Mouse (Mus musculus) forebrain, postnatal 0 days (tissue): Measurements from ENCODE around the gene E2f4. TPM values are rescaled to one million over a fixed set of nuclear protein-coding genes. Genes with fewer than 3 reads are reported as not detected.

Source experiments
- ATAC-seq: fragments of 200-750 bp; cut with Nextera tagmentation; 2 replicates; pipeline ENCODE4 v1.8.0; 2017; ENCODE audit warnings: mild to moderate bottlenecking, moderate library complexity
- DNase-seq: peaks from one replicate; pipeline ENCODE4 v3.0.0-alpha.2; 2015
- H3K27ac ChIP-seq: fragments of 300-500 bp; sonication (generic); 2 replicates; pipeline ENCODE4 v1.5.1; 2014; ENCODE audit warnings: low read depth, mild to moderate bottlenecking, antibody characterized with exemption, low read length, moderate library complexity, mixed read lengths
- H3K27me3 ChIP-seq: fragments of 300-500 bp; sonication (generic); 2 replicates; pipeline ENCODE4 v1.6.1; 2014; ENCODE audit warnings: mild to moderate bottlenecking, low read length, mixed read lengths; ENCODE audit not compliant: insufficient read depth
- H3K36me3 ChIP-seq: fragments of 300-500 bp; sonication (generic); 2 replicates; pipeline ENCODE4 v1.6.1; 2014; ENCODE audit warnings: mild to moderate bottlenecking, moderate library complexity; ENCODE audit not compliant: insufficient read depth
- H3K4me1 ChIP-seq: fragments of 300-500 bp; sonication (generic); 2 replicates; pipeline ENCODE4 v1.6.1; 2014; ENCODE audit warnings: antibody characterized with exemption; ENCODE audit not compliant: insufficient read depth
- H3K4me2 ChIP-seq: fragments of 300-500 bp; sonication (generic); 2 replicates; pipeline ENCODE4 v1.6.1; 2014; ENCODE audit warnings: low read depth, mild to moderate bottlenecking, moderate library complexity
- H3K4me3 ChIP-seq: fragments of 300-500 bp; sonication (generic); 2 replicates; pipeline ENCODE4 v1.5.1; 2014; ENCODE audit warnings: low read depth, low read length, mixed read lengths
- H3K9ac ChIP-seq: fragments of 300-500 bp; sonication (generic); 2 replicates; pipeline ENCODE4 v1.6.1; 2014; ENCODE audit warnings: mild to moderate bottlenecking
- H3K9me3 ChIP-seq: fragments of 300-500 bp; sonication (generic); 2 replicates; pipeline ENCODE4 v1.6.1; 2016; ENCODE audit warnings: low read length
- CTCF ChIP-seq: sonication (generic); IDR thresholded peaks from 2 replicates; pipeline ENCODE4 v1.5.1; 2016; ENCODE audit warnings: antibody characterized with exemption, control low read depth, low read depth
- WGBS: fragments of 180-500 bp; shearing (Covaris S2); extraction: QIAGEN DNeasy Blood & Tissue Kit; methylation state at CpG from one replicate; pipeline ENCODE4 v1.1.7; 2014; 5-methylcytosine and 5-hydroxymethylcytosine counted together
- polyA plus RNA-seq: library from polyadenylated mRNA; unstranded; fragments of >200 nt; fragmentation: Nextera tagmentation; extraction: Ambion mirVana; gene quantifications from 2 replicates; pipeline ENCODE4 v1.2.1, GENCODE M21; 2015
- total RNA-seq: library from RNA; depleted of rRNA; stranded (reverse); fragments of >200 nt; gene quantifications from 2 replicates; pipeline ENCODE4 v1.2.3, GENCODE M21; 2014

E2f4 gene
- total and polyA plus RNA-seq, 2 experiments from 2014 or later = 30.6 to 36.7 TPM

DNA sequence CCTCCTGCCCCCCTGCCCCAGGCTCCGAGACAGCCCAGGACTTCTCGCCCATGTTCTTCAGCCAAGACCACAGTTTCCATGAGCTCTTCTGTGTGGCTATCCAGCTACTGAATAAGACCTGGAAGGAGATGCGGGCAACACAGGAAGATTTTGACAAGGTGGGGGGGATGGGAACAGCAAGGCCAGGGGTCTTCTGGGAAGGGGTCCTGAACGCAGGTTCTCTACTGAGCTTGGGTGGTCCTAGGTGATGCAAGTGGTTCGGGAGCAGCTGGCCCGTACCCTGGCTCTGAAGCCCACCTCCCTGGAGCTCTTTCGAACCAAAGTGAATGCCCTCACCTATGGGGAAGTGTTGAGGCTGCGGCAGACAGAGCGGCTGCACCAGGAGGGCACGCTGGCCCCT, 11.0 kb downstream of the E2f4 start:
- no peak overlapping the region for H3K4me3 ChIP-seq
- DNase-seq (no peak), ATAC-seq (no peak)
- H3K36me3 ChIP-seq = peaks cover 66% of the 10 kb centered on the region
- no peak overlapping the region for H3K4me2 ChIP-seq
- peaks cover 4% of the 10 kb centered on the region; the same call in 1 of the 2 replicates for H3K4me1 ChIP-seq
- H3K9ac ChIP-seq = no peak overlapping the region
- TF ChIP-seq CTCF = no peak
- H3K9me3 ChIP-seq = no peaks in the 10 kb centered on the region
- H3K27ac ChIP-seq = no peak overlapping the region
- no peaks in the 10 kb centered on the region for H3K27me3 ChIP-seq
- 92% methylated on average over 10 of the region's 10 CpGs for whole genome bisulfite sequencing

DNA sequence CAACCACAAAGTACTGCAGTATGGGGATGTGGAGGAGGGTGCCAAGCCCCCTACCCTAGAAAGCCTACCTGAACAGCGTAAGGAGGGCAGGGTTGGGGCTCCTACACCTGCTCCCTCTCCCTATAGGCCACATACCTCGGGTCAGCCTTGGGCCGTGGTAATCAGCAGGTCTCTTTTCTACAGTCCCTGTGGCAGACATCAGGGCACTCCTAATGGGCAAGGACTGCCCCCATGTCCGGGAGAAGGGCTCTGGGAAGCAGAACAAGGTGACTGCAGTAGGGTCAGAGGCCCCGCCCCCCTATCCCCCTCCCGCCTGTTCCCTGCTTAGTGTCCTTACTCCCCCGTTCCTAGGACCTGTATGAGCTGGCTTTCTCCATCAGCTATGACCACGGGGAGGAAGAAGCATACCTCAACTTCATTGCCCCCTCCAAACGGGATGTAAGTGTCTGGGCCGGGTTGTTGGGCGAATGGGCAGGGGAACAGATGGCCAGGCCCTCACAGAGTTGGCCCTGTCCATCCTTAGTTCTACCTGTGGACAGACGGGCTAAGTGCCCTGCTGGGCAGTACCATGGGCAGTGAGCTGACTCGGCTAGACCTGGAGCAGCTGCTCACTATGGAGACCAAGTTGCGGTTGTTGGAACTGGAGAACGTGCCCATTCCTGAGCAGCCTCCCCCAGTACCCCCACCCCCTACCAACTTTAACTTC, 11.8 kb downstream of the E2f4 start:
- H3K27ac ChIP-seq = no peak overlapping the region
- ATAC-seq (no peak), DNase-seq (no peak)
- no peak overlapping the region for H3K4me3 ChIP-seq
- peaks cover 67% of the 10 kb centered on the region for H3K36me3 ChIP-seq
- no peaks in the 10 kb centered on the region for H3K27me3 ChIP-seq
- H3K9ac ChIP-seq = no peak overlapping the region
- no peak for TF ChIP-seq CTCF
- peaks cover 4% of the 10 kb centered on the region; the same call in 1 of the 2 replicates for H3K4me1 ChIP-seq
- 81% methylated on average over 15 of the region's 15 CpGs for WGBS
- no peak overlapping the region for H3K4me2 ChIP-seq
- no peaks in the 10 kb centered on the region for H3K9me3 ChIP-seq

DNA sequence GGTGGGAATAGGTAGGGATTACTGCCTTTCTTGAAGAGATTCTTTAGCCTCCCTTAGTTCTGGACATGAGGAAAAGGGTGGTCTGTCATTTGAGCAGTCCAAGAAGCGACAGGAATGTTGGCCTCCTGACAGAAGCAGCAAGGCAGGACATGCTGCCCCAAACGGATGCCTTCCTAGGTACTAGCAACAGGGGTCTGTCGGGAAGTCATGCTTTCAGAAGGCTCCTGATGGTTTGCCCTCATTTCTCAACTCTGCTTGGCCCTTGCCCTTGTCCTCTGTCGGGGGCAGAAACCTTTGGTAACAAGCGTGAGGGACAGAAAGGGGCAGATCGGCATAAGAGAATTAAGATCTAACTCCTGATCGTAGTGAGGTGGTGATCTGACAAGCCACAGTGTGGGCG, 12.7 kb downstream of the E2f4 start:
- H3K4me3 ChIP-seq = no peak overlapping the region
- TF ChIP-seq CTCF = no peak
- H3K36me3 ChIP-seq = peaks cover 68% of the 10 kb centered on the region
- DNase-seq = no peak
- no peak overlapping the region for H3K4me2 ChIP-seq
- 89% methylated on average over 8 of the region's 8 CpGs for WGBS
- H3K27me3 ChIP-seq = no peaks in the 10 kb centered on the region
- H3K4me1 ChIP-seq = peaks cover 4% of the 10 kb centered on the region; the same call in 1 of the 2 replicates
- ATAC-seq = no peak
- H3K9me3 ChIP-seq = no peaks in the 10 kb centered on the region
- H3K9ac ChIP-seq = no peak overlapping the region
- no peak overlapping the region for H3K27ac ChIP-seq

DNA sequence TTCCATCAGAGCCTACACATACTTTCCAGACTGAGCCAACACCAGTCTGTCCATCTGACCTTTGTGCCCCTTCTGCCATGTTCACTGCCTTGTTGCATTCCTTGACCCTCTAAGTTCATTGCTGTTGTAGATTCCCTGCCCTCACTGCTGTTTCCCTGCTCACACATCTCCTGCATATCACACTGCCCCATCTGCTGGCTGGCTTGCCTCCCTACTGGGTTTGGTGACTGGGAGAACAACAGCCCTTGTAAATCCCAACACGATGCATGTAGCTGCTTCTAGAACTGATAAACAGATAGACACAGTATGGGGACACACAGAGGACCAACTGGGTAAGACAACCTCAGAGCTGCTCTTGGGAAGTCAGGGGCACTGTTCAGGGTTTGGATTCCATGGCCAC, 14.3 kb downstream of the E2f4 start:
- no peak overlapping the region for H3K4me3 ChIP-seq
- H3K9me3 ChIP-seq = no peaks in the 10 kb centered on the region
- H3K27ac ChIP-seq = no peak overlapping the region
- no peaks in the 10 kb centered on the region for H3K27me3 ChIP-seq
- no peak overlapping the region for H3K4me2 ChIP-seq
- 89% methylated on average over 1 of the region's 1 CpGs for WGBS
- DNase-seq (no peak), ATAC-seq (0 out of 2 replicates have a peak, but pooled peaks have one; percentile 16)
- no peak overlapping the region for H3K9ac ChIP-seq
- H3K36me3 ChIP-seq = peaks cover 76% of the 10 kb centered on the region
- 0 out of 2 replicates have a peak, but pooled peaks have one; percentile 28 for TF ChIP-seq CTCF
- no peaks in the 10 kb centered on the region for H3K4me1 ChIP-seq

DNA sequence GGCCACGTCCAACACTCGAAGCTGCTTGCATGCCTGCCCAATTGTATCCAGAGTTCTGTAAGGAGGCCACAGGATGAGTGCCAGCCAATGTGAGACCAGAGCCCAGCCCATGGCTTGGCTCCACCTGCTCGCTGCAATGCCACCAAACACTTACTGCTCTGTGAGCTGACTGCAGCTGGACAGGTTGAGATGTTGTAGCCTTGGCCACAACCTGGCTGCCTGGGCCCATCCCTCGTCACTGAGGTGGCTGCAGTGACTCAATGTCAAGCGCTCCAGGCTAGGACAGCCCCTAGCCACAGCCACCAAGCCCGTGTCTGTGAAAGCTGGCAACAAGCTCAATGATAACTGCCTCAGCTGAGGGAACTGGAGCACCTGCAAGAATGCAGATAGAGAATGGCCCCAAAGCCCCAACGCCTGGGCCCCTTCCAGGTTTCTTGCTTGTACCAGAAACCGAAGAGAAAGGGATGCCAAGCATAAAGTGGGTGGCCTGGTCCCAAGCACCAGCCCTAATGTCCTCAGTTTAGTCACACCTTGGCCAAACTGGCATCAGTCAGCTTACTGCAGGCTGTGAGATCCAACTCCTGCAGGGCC, 15.5 kb downstream of the E2f4 start:
- Histone ChIP-seq H3K27ac (no peak overlapping the region), H3K4me2 (no peak overlapping the region), H3K9ac (no peak overlapping the region), H3K27me3 (no peaks in the 10 kb centered on the region), H3K36me3 (peaks cover 74% of the 10 kb centered on the region), H3K9me3 (no peaks in the 10 kb centered on the region), H3K4me3 (no peak overlapping the region), H3K4me1 (no peaks in the 10 kb centered on the region)
- no peak for DNase-seq
- no peak for TF ChIP-seq CTCF
- ATAC-seq = no peak
- 86% methylated on average over 8 of the region's 8 CpGs for WGBS

DNA sequence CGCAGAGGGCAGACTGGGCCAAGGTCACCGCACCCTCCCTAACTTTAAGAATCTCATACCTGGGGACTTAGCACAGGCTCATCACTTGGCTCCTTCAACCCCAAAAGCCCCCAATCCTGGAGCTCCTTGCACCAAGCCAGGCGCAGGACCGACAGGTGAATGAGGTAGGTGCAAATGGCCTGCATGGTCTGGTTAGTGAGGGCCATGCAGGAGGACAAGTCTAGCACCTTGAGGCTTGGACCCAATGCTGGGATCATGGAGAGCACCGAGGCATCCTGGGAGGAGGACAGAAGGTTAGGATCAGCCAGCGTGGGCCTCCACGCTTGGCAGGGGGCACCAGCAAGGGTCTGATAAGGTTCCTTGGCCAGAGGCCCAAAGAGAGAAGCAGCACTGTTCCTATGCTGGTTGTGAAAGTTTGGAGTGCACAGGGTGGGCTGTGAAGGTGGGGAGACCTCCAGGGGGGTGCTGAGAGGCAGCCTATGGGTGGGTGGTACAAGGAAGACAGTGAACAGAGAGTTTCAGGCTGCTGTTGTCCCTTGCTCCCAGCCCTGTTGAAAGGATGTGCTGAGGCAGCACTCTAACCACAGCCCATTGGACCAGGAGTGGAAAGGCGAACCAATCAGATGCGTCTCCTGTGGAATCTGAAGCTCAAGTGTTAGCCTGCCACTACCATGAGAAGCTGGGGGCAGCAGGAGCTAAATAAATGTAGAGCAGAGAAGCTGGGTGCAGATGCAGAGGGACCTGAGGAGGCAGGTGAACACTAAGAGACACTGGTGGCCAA, 16.3 kb downstream of the E2f4 start:
- no peak for ATAC-seq
- Histone ChIP-seq H3K4me2 (no peak overlapping the region), H3K27ac (no peak overlapping the region), H3K4me1 (no peaks in the 10 kb centered on the region), H3K36me3 (peaks cover 73% of the 10 kb centered on the region), H3K4me3 (no peak overlapping the region), H3K9ac (no peak overlapping the region), H3K9me3 (no peaks in the 10 kb centered on the region), H3K27me3 (no peaks in the 10 kb centered on the region)
- no peak for DNase-seq
- 79% methylated on average over 9 of the region's 9 CpGs for WGBS
- TF ChIP-seq CTCF = no peak
